Mouse (Mus musculus) C2C12 (cell line): ENCODE results near the gene Itih3.

Source experiments
- CEBPB ChIP-seq: IDR thresholded peaks from one replicate; pipeline ENCODE4 v1.6.1; 2011; ENCODE audit warnings: low read depth, mild to moderate bottlenecking, control low read depth, moderate library complexity
- CTCF ChIP-seq: IDR thresholded peaks from one replicate; pipeline ENCODE4 v1.5.1; 2011; ENCODE audit not compliant: control insufficient read depth, insufficient read depth, insufficient read length
- MYOD1 ChIP-seq: IDR thresholded peaks from one replicate; pipeline ENCODE4 v1.6.1; 2011; ENCODE audit warnings: low read depth; ENCODE audit not compliant: control insufficient read depth, insufficient read length
- USF1 ChIP-seq: IDR thresholded peaks from one replicate; pipeline ENCODE4 v1.6.1; 2011; ENCODE audit warnings: low read depth, mild to moderate bottlenecking, control low read depth, moderate library complexity

- TF ChIP-seq CEBPB, result no peak
- TF ChIP-seq CTCF, result no peak
- no peak for TF ChIP-seq USF1
- TF ChIP-seq MYOD1, result no peak
Measured at GRCm38 (mm10) chr14:30930386-30930785, 6.8 kb upstream of the Itih3 start.
